Mouse (Mus musculus) cortical plate, adult 2 months (tissue): ENCODE results near the gene Bpifa3.

Source experiments
- CTCF ChIP-seq: fragments of 200-500 bp; IDR thresholded peaks from 2 replicates; pipeline ENCODE4 v1.5.1; 2011; ENCODE audit warnings: mild to moderate bottlenecking, control low read depth, low read length; ENCODE audit not compliant: insufficient read depth; ENCODE audit errors: extremely low read depth
- POLR2A ChIP-seq: fragments of 200-500 bp; IDR thresholded peaks from 2 replicates; pipeline ENCODE4 v1.6.1; 2011; ENCODE audit warnings: mild to moderate bottlenecking, low read length, control low read depth; ENCODE audit not compliant: insufficient read depth; ENCODE audit errors: extremely low read depth

DNA sequence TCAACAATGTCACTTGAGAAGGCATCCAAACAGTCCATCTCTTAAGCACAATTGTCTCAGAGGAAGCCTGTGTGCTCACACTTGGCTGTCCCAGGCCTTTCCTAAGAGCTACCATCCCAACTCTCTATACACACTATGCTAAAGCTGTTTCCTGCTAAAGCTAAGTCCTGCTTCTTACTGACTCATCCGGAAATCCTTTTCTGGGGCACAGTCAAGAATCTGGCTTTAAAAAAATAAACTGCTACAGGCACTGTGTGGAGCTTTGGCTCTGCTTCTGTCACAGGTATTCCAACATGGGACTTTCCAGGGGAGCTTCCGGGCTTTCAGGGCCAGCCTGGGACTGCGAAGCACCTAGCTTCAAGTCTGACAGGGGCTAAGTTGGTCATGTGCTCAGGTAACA is 55.6 kb downstream of the Bpifa3 start:
- no peak for TF ChIP-seq POLR2A
- TF ChIP-seq CTCF, result no peak
